Comparison of ENCODE assay signal across 8 mouse cellular contexts in the genomic region with DNA sequence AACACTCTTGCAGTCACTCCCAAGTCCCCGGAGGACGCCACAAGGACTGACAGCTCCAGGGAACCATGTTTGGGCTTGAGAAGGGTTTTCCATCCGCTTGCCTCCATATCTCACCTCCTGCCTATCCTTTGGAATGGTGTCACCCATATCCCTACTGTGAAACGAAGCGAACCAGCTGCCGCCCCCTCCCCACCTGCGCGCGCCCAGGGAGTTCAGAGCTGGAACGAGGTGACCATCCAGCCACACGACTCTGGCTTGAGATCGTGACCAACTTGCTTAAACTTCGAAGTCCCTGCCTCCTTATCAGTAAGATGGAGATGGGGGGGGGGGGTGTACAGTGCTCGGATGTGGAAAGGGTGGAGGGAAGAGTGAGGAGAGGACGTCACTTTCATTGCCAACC. TPM values are rescaled to one million over a fixed set of nuclear protein-coding genes. Genes with fewer than 3 reads are reported as not detected.
A peak's percentile ranks its signal among the peaks of the same experiment; 100 is the strongest.
DNase-seq lines count a peak whose midpoint lies in the region; ATAC-seq and TF ChIP-seq lines count a peak whose summit lies in the region.

No protein-coding gene starts in this region.

- intact Hi-C loops in gastrocnemius, adult 2 months (cut with DNase I) = loop anchor here (1.0 to 2.0 kb wide), 2 partner anchors 52 to 63 kb away; no protein-coding TSS in a partner anchor

- H3K9me3 ChIP-seq in neural tube, embryonic 11.5 days (ENCODE audit: control insufficient read depth, low read length) = no peaks in the 10 kb centered on the region
- no peaks in the 10 kb centered on the region for H3K9me3 ChIP-seq in limb, embryonic 15.5 days
- H3K9me3 ChIP-seq in stomach, embryonic 15.5 days = no peaks in the 10 kb centered on the region

- peak overlapping the region; percentile 68 for H3K4me3 ChIP-seq in gastrocnemius, adult 2 months
- H3K4me3 ChIP-seq in neural tube, embryonic 11.5 days (ENCODE audit: low read depth, low read length) = peak overlapping the region; percentile 48
- peak overlapping the region; percentile 48 for H3K4me3 ChIP-seq in limb, embryonic 15.5 days
- peak overlapping the region; percentile 42 for H3K4me3 ChIP-seq in stomach, embryonic 15.5 days (replicated peaks)

- no peak for TF ChIP-seq CTCF in gastrocnemius, adult 2 months (IDR thresholded peaks at IDR 0.05)

- ATAC-seq in neural tube, embryonic 11.5 days (ENCODE audit: insufficient read depth, low FRiP score, low TSS enrichment) = no peak
- no peak for ATAC-seq in limb, embryonic 15.5 days (ENCODE audit: insufficient number of reproducible peaks, low FRiP score, low TSS enrichment, low read depth)
- ATAC-seq in stomach, embryonic 15.5 days (ENCODE audit: insufficient read depth, low FRiP score, low read depth) = no peak

- H3K36me3 ChIP-seq in neural tube, embryonic 11.5 days (ENCODE audit: control insufficient read depth, insufficient read depth, low read length) = no peaks in the 10 kb centered on the region
- no peaks in the 10 kb centered on the region for H3K36me3 ChIP-seq in limb, embryonic 15.5 days
- H3K36me3 ChIP-seq in stomach, embryonic 15.5 days = no peaks in the 10 kb centered on the region

- WGBS in neural tube, embryonic 11.5 days = 4% methylated on average over 15 of the region's 15 CpGs
- WGBS in limb, embryonic 15.5 days = 3% methylated on average over 15 of the region's 15 CpGs
- 2% methylated on average over 15 of the region's 15 CpGs for WGBS in stomach, embryonic 15.5 days

- H3K27me3 ChIP-seq in neural tube, embryonic 11.5 days (ENCODE audit: control insufficient read depth, insufficient read depth, low read length) = peaks cover 32% of the 10 kb centered on the region
- H3K27me3 ChIP-seq in limb, embryonic 15.5 days = peaks cover 94% of the 10 kb centered on the region
- peaks cover 71% of the 10 kb centered on the region for H3K27me3 ChIP-seq in stomach, embryonic 15.5 days (replicated peaks)

- peak overlapping the region; percentile 58 for H3K27ac ChIP-seq in gastrocnemius, adult 2 months
- H3K27ac ChIP-seq in neural tube, embryonic 11.5 days (ENCODE audit: low read depth, low read length) = 0 out of 2 replicates have a peak overlapping the region, but pooled peaks have one; percentile 49
- no peak overlapping the region for H3K27ac ChIP-seq in limb, embryonic 15.5 days
- H3K27ac ChIP-seq in stomach, embryonic 15.5 days = no peak overlapping the region

- peak overlapping the region; percentile 71 for H3K4me2 ChIP-seq in neural tube, embryonic 11.5 days (ENCODE audit: low read depth)
- peak overlapping the region; percentile 76 for H3K4me2 ChIP-seq in limb, embryonic 15.5 days
- peak overlapping the region; percentile 89 for H3K4me2 ChIP-seq in stomach, embryonic 15.5 days

- peaks cover 42% of the 10 kb centered on the region for H3K4me1 ChIP-seq in neural tube, embryonic 11.5 days (ENCODE audit: control insufficient read depth, insufficient read depth, low read length)
- H3K4me1 ChIP-seq in limb, embryonic 15.5 days = peaks cover 64% of the 10 kb centered on the region
- H3K4me1 ChIP-seq in stomach, embryonic 15.5 days = peaks cover 39% of the 10 kb centered on the region

- no peak for DNase-seq in gastrocnemius, adult 2 months
- no peak for DNase-seq in gastrocnemius, adult 18-20 months (ENCODE audit: low spot score)
- DNase-seq in neural tube, embryonic 11.5 days (ENCODE audit: low spot score) = no peak
- no peak for DNase-seq in neural tube, embryonic 10.5 days (ENCODE audit: extremely low spot score, low spot score)
- no peak for DNase-seq in urinary bladder, postnatal 14 days (ENCODE audit: low spot score)
- DNase-seq in right cerebral cortex, adult 2 months (ENCODE audit: low spot score in 2 of 2) = no peak

- peak overlapping the region; percentile 65 for H3K9ac ChIP-seq in neural tube, embryonic 11.5 days (ENCODE audit: low read length)
- H3K9ac ChIP-seq in limb, embryonic 15.5 days = no peak overlapping the region
- H3K9ac ChIP-seq in stomach, embryonic 15.5 days = no peak overlapping the region

RNA-seq across cellular contexts. Expression of a gene that starts 1.9 kb away (rescaled TPM):
- total RNA-seq in gastrocnemius, adult 2 months (2021) = under 1 TPM; 0.13 to 0.31 TPM
- total RNA-seq in gastrocnemius, adult 18-20 months (2021) = under 1 TPM; 0.34 to 0.38 TPM
- 92.0 and 97.6 TPM in 2 replicates for polyA plus RNA-seq in neural tube, embryonic 11.5 days (2014; fragmentation: Nextera tagmentation; extraction: Ambion mirVana)
- 34.0 and 45.2 TPM in 2 replicates for polyA plus RNA-seq in limb, embryonic 15.5 days (2015; fragmentation: Nextera tagmentation; extraction: Ambion mirVana)
- polyA plus RNA-seq in stomach, embryonic 15.5 days (2015; fragmentation: Nextera tagmentation; extraction: Ambion mirVana) = 10.2 and 10.9 TPM in 2 replicates

Comparison
In these comparisons a context has a peak if more than half of its experiments do, and no peak if none do; other contexts are left out.
1. H3K27ac ChIP-seq: peak in gastrocnemius, adult 2 months (single experiment) and neural tube, embryonic 11.5 days (single experiment); none in limb, embryonic 15.5 days (single experiment) and stomach, embryonic 15.5 days (single experiment).
2. Peak in every context shown above with its lines, with median percentiles within 50 percentile points of each other: H3K4me3 ChIP-seq and H3K4me2 ChIP-seq.